Mouse (Mus musculus): ENCODE results near the gene Fcf1.

Gene Fcf1

GRCm38 (mm10) chr12:84970428-84971096, at the start of gene Fcf1, which contains the start of gene Arel1:
Fcf1 (plus strand) TSS chr12:84970897.
Arel1 (minus strand) TSS chr12:84970900.
- peak; percentile 90 for DNase-seq

DNA sequence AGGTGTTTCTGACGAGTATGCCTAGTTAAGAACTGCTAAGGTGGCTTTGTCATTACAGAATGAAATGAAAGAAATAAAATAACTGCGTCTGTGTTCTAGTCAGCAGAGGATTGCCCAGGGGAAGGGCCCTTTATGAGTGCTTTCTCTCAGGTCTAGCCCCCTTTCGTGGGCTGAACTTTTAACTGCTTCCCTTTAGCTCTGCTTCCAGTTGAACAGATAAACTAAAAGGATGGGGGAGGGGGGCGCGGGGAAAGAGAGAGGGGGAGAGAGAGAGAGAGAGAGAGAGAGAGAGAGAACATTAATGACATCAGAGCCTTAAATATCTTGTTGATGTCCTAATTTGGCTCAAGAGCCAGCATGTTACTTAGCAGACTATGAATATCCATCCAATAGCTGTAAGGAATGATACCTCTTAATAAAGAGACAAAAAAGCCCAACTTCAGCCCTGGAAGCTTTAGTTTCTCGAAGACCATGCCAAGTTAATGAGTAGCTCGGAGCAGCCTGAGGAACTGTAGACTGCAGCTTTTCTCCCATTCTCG, 48.7 kb upstream of the Fcf1 start:
- DNase-seq, result no peak

GRCm38 (mm10) chr12:84924324-84924723, 46.4 kb upstream of the Fcf1 start:
- no peak for DNase-seq

GRCm38 (mm10) chr12:84926542-84926941, 44.2 kb upstream of the Fcf1 start:
- DNase-seq, result no peak

- no peak for DNase-seq
These were observed 38.5 kb upstream of the Fcf1 start for GRCm38 (mm10) chr12:84932210-84932609.

DNA sequence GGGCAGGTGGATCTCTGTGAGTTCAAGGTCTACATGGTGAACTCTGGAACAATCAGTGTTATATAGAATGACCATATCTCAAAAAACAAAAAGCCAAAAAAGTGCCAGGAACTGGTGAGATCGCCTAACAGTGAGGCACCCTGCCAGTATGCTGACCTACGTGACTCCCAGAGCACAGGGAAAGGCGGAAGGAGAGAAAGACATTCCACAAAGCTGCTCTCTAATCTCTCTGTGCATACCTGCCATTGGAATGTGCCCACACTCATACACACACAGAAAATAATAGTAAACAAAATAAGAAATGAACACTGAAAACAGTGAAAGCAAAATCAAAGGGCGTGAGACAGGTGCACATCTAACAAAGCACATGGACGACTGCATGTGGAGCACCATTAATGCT, 35.4 kb upstream of the Fcf1 start:
- DNase-seq, result no peak

- no peak for DNase-seq
These were observed 31.6 kb upstream of the Fcf1 start for GRCm38 (mm10) chr12:84939117-84939516.

- DNase-seq, result no peak
These were observed 30.4 kb upstream of the Fcf1 start for GRCm38 (mm10) chr12:84940343-84940742.

GRCm38 (mm10) chr12:84941717-84942116, 29.0 kb upstream of the Fcf1 start:
- DNase-seq, result peak; percentile 25

GRCm38 (mm10) chr12:84943006-84943952, 27.4 kb upstream of the Fcf1 start:
- DNase-seq, result no peak

DNA sequence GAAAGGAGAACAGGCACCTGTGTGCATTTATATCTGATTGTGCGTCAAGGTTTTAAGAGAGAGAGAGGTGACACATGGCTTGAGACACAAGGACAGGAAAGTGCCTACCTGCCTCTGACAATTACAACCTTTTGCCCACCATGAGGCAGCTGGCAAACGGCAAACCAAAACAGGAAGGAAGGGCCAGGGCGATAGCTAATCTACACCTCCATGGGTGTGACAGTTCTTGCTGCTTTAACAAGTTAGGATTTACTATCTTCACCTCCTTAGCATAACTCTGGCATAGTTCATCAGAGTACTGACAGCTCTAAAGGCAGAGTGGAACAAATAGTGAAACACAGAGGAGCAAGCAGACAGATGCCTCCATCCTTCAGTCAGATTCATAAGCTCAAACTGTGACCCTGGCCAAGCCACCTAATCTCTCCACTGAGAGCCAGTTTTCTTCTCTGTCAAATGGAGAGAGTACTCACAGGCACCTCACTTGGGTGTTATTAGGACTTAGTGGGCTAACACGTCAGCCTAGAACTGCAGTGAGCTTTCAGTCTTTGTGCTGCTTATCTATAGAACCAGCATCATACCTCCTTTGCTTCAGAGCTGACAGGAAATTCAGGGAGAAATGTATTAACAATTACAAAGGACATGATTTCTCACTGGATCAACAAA, 26.4 kb upstream of the Fcf1 start:
- no peak for DNase-seq

DNA sequence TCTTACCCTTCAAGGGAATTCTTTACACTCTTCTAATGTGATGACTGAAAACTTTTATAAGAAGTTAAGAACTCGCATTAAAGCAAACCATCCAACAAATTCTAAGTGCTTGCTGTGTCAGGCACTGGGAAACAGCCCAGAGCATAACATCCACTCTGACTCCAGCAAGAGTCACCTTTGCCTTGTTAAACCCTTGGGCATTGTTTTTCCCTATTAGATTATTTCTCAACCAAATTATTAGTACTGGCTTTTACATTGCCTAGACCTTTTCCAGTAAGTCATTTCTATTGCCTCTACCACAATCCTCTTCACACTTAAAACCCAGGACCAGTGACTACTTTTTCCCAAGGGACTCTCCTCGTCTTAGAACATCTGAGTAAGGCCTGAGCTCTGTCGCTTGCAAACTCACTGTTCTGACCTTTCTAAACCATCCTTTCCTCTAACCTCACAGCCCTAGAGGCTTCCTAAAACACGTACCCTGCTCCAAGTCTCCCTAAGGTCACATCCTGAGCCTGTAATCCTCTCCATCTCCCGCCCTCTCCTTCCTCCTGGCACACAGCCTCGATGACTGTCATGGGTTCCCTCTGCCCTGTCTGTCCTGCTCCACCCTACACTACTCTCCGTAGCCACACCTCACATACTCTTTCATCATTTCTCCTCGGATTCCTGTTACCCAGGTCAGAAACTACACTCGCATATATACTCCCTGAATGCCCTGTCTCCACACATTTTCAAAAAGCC, 25.7 kb upstream of the Fcf1 start:
- DNase-seq, result no peak

DNA sequence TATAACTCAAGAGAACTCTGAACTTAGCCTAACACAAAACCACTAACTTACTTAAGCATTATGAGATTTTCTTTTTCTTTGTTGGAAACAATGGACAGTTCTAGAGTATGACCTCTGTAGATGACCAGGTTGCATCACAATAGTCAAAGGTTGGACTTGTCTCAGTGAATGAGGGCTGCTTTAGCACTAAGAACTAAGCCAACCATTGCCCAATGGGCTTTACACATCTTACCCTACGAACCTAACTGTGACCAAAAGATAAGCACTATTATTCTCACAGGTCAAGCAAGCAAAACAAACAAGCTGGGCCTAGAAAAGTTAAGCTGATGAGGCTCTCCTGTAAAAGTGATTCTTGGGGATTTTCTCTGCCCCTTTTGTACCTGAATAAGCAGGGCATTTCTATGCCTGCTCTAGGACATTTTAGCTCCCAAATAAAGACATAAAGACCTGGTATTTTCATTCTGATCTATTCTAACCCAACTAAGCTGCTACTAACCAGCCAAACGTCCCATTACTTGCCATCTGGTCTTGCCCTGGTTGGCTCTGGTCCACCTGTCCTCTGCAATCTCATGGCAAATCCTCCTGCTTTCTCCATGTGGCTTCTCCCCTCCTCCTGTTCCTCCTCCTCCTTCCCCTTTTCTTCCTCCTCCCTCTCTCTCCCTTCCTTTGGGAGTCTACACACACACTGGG, 22.7 kb upstream of the Fcf1 start:
- DNase-seq, result no peak

DNA sequence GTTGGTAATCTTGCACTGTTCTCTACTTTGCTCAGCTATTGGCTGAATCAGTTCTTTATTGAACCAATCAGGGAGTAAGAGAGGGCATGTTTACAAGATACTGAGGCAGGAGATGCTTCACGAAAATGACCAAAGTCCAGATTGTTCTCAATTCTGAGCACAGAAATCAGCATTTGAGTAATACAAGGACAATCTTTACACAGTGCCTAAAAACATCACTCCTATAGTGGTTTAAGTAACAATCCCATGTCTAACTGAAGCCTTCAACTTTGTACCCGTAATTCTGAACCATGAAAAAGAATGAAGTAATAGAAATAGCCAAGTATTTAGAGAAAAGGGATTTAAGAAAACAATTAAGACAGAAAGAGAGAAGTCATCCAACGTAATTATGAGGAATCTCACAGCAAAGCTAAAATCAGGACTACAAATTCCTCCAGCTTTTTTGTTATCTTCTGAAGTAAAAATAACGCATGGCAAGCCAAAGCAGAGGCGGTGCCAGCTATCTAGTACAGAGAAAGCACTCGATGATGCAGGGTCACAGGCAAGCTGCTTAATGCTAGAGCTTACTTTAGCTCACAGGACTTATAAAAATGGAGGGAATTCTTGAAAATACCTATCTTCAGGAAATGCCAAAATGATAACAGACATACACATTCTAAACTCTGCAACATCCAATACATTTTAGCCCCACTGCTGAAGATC, 22.0 kb upstream of the Fcf1 start:
- DNase-seq, result no peak

- no peak for DNase-seq
These were observed 19.9 kb upstream of the Fcf1 start for GRCm38 (mm10) chr12:84950763-84951162.

DNA sequence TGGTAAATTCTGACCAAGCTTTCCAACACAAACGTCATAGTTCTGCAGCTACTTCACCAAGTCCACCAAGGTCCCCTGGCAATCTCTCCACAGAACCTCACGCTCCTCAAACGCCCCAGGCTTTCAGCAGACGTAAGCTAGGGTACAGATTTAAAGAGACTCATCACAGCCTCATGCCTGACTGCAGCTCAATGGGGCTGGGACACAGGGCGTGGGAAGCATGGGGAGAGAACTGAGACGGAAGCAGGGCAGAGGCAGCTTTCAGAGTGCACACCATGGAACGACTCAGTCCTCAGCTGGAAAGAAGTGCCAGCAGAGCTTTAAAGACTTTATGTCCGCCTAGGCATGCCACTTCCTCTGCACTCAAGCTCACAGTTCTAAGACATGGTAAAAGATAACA, 19.2 kb upstream of the Fcf1 start:
- DNase-seq, result no peak

GRCm38 (mm10) chr12:84952351-84952750, 18.3 kb upstream of the Fcf1 start:
- no peak for DNase-seq

DNA sequence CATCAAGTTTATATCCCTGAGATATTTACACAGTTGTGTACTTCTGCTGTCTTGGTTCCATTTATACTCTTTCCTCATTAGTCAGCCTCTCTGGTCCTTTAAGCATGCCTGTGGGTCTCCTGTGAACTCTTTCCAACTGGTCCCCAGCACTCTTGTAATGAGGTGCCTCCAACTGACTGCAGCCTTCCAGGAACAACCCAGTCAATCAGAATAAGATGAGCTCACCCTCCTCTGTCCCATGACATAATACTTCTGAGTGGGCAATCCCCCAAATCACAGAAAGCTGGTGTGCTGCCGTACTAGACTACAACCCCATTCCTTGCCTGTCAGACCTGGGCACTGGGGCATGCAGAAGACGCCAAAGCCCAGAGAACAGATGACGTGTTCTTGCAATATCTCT, 14.4 kb upstream of the Fcf1 start:
- DNase-seq, result no peak

GRCm38 (mm10) chr12:84958794-84959356, 11.8 kb upstream of the Fcf1 start:
- DNase-seq, result no peak

GRCm38 (mm10) chr12:84962606-84963005, 8.1 kb upstream of the Fcf1 start:
- DNase-seq, result no peak
